Mouse (Mus musculus) erythroblast, embryonic 14.5 days (primary cell): ENCODE results near the gene Svep1.

Experiments used
- GATA1 ChIP-seq: IDR thresholded peaks from 2 replicates; pipeline ENCODE4 v1.6.1; 2012; ENCODE audit warnings: low read length, inconsistent platforms, mixed read lengths
- TAL1 ChIP-seq: IDR thresholded peaks from 3 replicates; pipeline ENCODE4 v1.6.1; 2012; ENCODE audit warnings: low read length, inconsistent platforms, mixed read lengths

- TF ChIP-seq GATA1 = no peak
- TF ChIP-seq TAL1 = no peak
Measured at GRCm38 (mm10) chr4:58206115-58206945, at the start of gene Svep1.
